Mouse (Mus musculus) liver, adult (tissue): ENCODE measurements around the gene 4930404N11Rik.

Experiments
- GATA4 ChIP-seq: IDR thresholded peaks from 2 replicates; pipeline ENCODE4 v1.6.1; 2014; ENCODE audit warnings: mild to moderate bottlenecking, low read length; ENCODE audit not compliant: insufficient replicate concordance

The 4930404N11Rik gene

GRCm38 (mm10) chr10:81376561-81377361 is 11.1 kb upstream of the 4930404N11Rik start:
- TF ChIP-seq GATA4: no peak

- no peak for TF ChIP-seq GATA4
Measured at GRCm38 (mm10) chr10:81375322-81375721, 9.7 kb upstream of the 4930404N11Rik start.

GRCm38 (mm10) chr10:81367207-81367495 is 1.5 kb upstream of the 4930404N11Rik start:
- TF ChIP-seq GATA4: no peak

- TF ChIP-seq GATA4: no peak
Measured at GRCm38 (mm10) chr10:81366477-81367206, 1.0 kb upstream of the 4930404N11Rik start.

GRCm38 (mm10) chr10:81365073-81365472 is 543 bp downstream of the 4930404N11Rik start:
- TF ChIP-seq GATA4: no peak

- TF ChIP-seq GATA4: no peak
Measured at GRCm38 (mm10) chr10:81364666-81365065, 950 bp downstream of the 4930404N11Rik start.

GRCm38 (mm10) chr10:81363436-81364346 is 1.9 kb downstream of the 4930404N11Rik start:
- TF ChIP-seq GATA4: no peak

GRCm38 (mm10) chr10:81362336-81362949 is 3.2 kb downstream of the 4930404N11Rik start:
- TF ChIP-seq GATA4: no peak

- no peak for TF ChIP-seq GATA4
Measured at GRCm38 (mm10) chr10:81360721-81361120, 4.9 kb downstream of the 4930404N11Rik start.

- no peak for TF ChIP-seq GATA4
Measured at GRCm38 (mm10) chr10:81358841-81359240, 6.8 kb downstream of the 4930404N11Rik start.

GRCm38 (mm10) chr10:81358209-81358608 is 7.4 kb downstream of the 4930404N11Rik start:
- TF ChIP-seq GATA4: no peak

GRCm38 (mm10) chr10:81356991-81357844 is 8.4 kb downstream of the 4930404N11Rik start, which contains the start of gene Mfsd12:
Gene Mfsd12 (plus strand): TSS chr10:81357491.
- TF ChIP-seq GATA4: no peak

- TF ChIP-seq GATA4: no peak
Measured at GRCm38 (mm10) chr10:81356352-81356990, 9.1 kb downstream of the 4930404N11Rik start.
